Mouse (Mus musculus): ENCODE results near the gene Osbpl7. TPM values are rescaled to one million over a fixed set of nuclear protein-coding genes. Genes with fewer than 3 reads are reported as not detected.

The Osbpl7 gene
- polyA plus RNA-seq, 2 experiments, result 1.2 to 2.5 TPM

DNA sequence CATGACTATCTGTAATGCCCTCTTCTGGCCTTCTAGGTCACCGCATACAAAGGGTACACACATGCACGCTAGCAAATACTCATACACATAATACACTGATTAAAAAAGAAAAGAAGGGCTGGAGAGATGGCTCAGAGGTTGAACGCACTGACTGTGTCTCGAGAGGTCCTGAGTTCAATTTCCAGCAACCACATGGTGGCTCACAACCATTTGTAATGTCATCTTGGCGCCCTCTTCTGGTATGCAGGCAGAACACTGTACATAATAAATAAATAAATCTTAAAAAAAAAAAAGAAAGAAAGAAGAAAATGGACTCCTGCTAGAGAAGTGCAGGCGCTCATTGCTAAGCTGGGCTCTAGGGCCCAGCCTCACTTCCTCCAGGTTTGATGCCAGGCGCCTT is 4.6 kb upstream of the Osbpl7 start:
- TF ChIP-seq CTCF (IDR thresholded peaks at IDR 0.05; ENCODE audit: low read depth) (peak; percentile 48), EP300 (IDR thresholded peaks at IDR 0.05; ENCODE audit: low read depth) (no peak)
- no peaks in the 10 kb centered on the region for H3K36me3 ChIP-seq (replicated peaks; ENCODE audit: control insufficient read depth, insufficient read depth, low read depth)
- no peak overlapping the region for H3K9ac ChIP-seq (replicated peaks)
- DNase-seq (ENCODE audit: low read depth in 3 of 3, low spot score in 3 of 3) (no peak), ATAC-seq (ENCODE audit: insufficient read depth) (no peak)
- no peak overlapping the region for H3K27ac ChIP-seq
- no peak overlapping the region for H3K4me3 ChIP-seq (ENCODE audit: insufficient read depth in 1 of 2, low read depth in 2 of 2, low read length in 2 of 2)
- WGBS (ENCODE audit: insufficient replicate concordance), result 72% methylated on average over 7 of the region's 7 CpGs
- no peak overlapping the region for H3K4me2 ChIP-seq (ENCODE audit: low read depth)
- H3K9me3 ChIP-seq (ENCODE audit: control insufficient read depth, low read length), result no peaks in the 10 kb centered on the region
- H3K27me3 ChIP-seq (ENCODE audit: control insufficient read depth, insufficient read depth, low read length), result no peaks in the 10 kb centered on the region
- peaks cover 7 to 12% of the 10 kb centered on the region in 2 experiments for H3K4me1 ChIP-seq (replicated peaks; ENCODE audit: control insufficient read depth in 2 of 2, insufficient read depth in 2 of 2, low read length in 1 of 2)

DNA sequence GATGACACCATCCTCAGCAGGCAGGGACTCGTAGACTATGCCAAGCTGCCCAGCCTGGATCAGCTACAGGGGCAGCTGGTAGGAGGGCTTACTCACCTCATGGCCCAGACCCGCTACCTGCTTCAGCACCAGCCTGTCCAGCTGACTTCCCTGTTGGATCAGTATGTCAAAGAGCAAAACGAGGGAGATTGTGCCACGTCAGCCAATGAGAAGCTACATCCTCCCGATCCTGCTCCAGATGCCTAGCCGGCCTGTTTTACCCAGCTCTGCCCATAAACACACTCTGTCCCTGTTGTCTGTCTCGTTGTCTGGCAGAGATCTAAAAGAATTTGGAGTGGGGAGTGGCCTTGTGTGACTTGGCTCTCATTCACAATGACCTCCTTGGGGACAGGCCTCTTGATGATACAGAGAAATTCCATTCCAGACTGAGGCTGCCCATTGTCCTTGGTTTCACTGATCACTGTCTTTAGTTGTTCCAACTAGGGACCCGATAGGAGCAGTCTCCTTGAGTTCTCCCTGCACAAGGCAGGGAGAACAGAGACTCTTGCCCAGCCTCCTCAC is 2.3 kb upstream of the Osbpl7 start:
- DNase-seq (ENCODE audit: low read depth in 3 of 3, low spot score in 3 of 3) (no peak), ATAC-seq (ENCODE audit: insufficient read depth) (no peak)
- no peaks in the 10 kb centered on the region for H3K36me3 ChIP-seq (replicated peaks; ENCODE audit: control insufficient read depth, insufficient read depth, low read depth)
- H3K27me3 ChIP-seq (ENCODE audit: control insufficient read depth, insufficient read depth, low read length), result no peaks in the 10 kb centered on the region
- no peaks in the 10 kb centered on the region for H3K9me3 ChIP-seq (ENCODE audit: control insufficient read depth, low read length)
- TF ChIP-seq CTCF (IDR thresholded peaks at IDR 0.05; ENCODE audit: low read depth), result no peak
- TF ChIP-seq EP300 (IDR thresholded peaks at IDR 0.05; ENCODE audit: low read depth), result no peak
- peaks cover 8 to 15% of the 10 kb centered on the region in 2 experiments for H3K4me1 ChIP-seq (replicated peaks; ENCODE audit: control insufficient read depth in 2 of 2, insufficient read depth in 2 of 2, low read length in 1 of 2)
- no peak overlapping the region for H3K27ac ChIP-seq
- no peak overlapping the region for H3K4me3 ChIP-seq (ENCODE audit: insufficient read depth in 1 of 2, low read depth in 2 of 2, low read length in 2 of 2)
- H3K9ac ChIP-seq (replicated peaks), result no peak overlapping the region
- WGBS (ENCODE audit: insufficient replicate concordance), result 79% methylated on average over 8 of the region's 8 CpGs
- no peak overlapping the region for H3K4me2 ChIP-seq (ENCODE audit: low read depth)

DNA sequence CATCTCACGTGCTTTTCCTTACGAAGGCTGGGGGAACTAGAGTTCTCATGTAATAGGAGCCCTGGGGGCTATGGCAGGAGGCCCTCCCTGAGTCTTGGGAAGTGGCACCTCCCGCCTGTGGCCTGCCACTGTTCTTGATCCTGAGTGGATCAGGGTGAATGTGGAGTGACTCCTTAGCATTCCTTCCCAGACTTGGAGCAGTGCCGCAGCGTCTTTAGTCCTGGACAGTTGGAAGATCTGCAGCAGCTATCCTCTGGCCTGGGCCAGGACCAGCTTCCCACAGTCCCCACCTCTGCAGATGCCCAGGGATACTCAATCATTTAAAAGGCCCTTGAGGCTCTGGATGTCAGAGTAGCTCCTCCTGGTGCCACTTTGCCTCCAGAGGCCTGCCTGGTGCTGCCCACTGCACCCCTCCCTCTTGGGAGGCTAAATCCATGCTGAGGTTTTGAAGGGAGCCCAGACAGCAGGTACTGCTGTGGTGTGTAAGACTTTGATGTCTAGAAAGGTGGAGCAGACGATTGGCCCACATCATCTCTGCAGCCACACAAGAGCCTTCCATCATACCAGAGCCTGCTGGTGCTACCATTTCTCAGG is 839 bp upstream of the Osbpl7 start:
- H3K4me3 ChIP-seq (ENCODE audit: insufficient read depth in 1 of 2, low read depth in 2 of 2, low read length in 2 of 2), result no peak overlapping the region
- WGBS (ENCODE audit: insufficient replicate concordance), result 71% methylated on average over 6 of the region's 6 CpGs
- no peak overlapping the region for H3K27ac ChIP-seq
- no peak for TF ChIP-seq EP300 (IDR thresholded peaks at IDR 0.05; ENCODE audit: low read depth)
- no peak for TF ChIP-seq CTCF (IDR thresholded peaks at IDR 0.05; ENCODE audit: low read depth)
- no peak overlapping the region for H3K4me2 ChIP-seq (ENCODE audit: low read depth)
- no peaks in the 10 kb centered on the region for H3K9me3 ChIP-seq (ENCODE audit: control insufficient read depth, low read length)
- ATAC-seq (ENCODE audit: insufficient read depth), result no peak
- no peak overlapping the region for H3K9ac ChIP-seq (replicated peaks)
- H3K4me1 ChIP-seq (replicated peaks; ENCODE audit: control insufficient read depth in 2 of 2, insufficient read depth in 2 of 2, low read length in 1 of 2), result peaks cover 8 to 15% of the 10 kb centered on the region in 2 experiments
- H3K27me3 ChIP-seq (ENCODE audit: control insufficient read depth, insufficient read depth, low read length), result no peaks in the 10 kb centered on the region
- no peaks in the 10 kb centered on the region; the same call in 1 of the 2 replicates for H3K36me3 ChIP-seq (replicated peaks; ENCODE audit: control insufficient read depth, insufficient read depth, low read depth)
- DNase-seq (ENCODE audit: low read depth in 3 of 3, low spot score in 3 of 3), result no peak

- WGBS (ENCODE audit: insufficient replicate concordance), result 13% methylated on average over 13 of the region's 13 CpGs
- ATAC-seq (ENCODE audit: insufficient read depth) (peak; percentile 11; the same call in 1 of the 2 replicates), DNase-seq (ENCODE audit: low read depth in 3 of 3, low spot score in 3 of 3) (no peak)
- Histone ChIP-seq H3K36me3 (replicated peaks; ENCODE audit: control insufficient read depth, insufficient read depth, low read depth) (no peaks in the 10 kb centered on the region; the same call in 1 of the 2 replicates), H3K27ac (no peak overlapping the region; the same call in 1 of the 2 replicates), H3K27me3 (ENCODE audit: control insufficient read depth, insufficient read depth, low read length) (no peaks in the 10 kb centered on the region), H3K4me3 (ENCODE audit: insufficient read depth in 1 of 2, low read depth in 2 of 2, low read length in 2 of 2) (peak overlapping the region; percentile 54 to 64), H3K9ac (replicated peaks) (peak overlapping the region; percentile 65), H3K9me3 (ENCODE audit: control insufficient read depth, low read length) (no peaks in the 10 kb centered on the region), H3K4me2 (ENCODE audit: low read depth) (peak overlapping the region; percentile 68), H3K4me1 (replicated peaks; ENCODE audit: control insufficient read depth in 2 of 2, insufficient read depth in 2 of 2, low read length in 1 of 2) (peaks cover 8 to 15% of the 10 kb centered on the region in 2 experiments)
- TF ChIP-seq EP300 (IDR thresholded peaks at IDR 0.05; ENCODE audit: low read depth) (no peak), CTCF (IDR thresholded peaks at IDR 0.05; ENCODE audit: low read depth) (no peak)
Observed at GRCm38 (mm10) chr11:97050944-97051586, 637 bp downstream of the Osbpl7 start.

DNA sequence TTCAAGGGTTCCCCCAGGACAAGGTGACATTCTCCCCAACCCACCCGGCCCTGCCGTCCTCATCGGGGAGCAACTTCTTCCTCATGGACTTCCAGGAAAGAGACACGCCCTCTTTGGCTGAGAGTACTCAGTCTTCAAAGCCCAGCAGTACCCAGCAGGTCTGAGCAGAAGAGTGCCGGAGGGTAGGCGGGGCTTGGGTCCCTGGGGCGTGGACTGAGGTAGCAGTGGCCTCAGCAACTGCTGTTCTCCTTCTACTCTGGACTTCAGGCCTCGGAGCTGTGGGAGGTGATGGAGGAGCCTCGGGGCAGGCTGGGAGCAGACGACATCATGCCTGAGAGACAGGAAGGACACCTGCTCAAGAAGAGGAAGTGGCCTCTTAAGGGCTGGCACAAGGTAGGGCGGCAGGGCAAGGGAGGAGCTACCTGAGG is 1.8 kb downstream of the Osbpl7 start:
- peak; percentile 71; the same call in 1 of the 2 replicates for ATAC-seq (ENCODE audit: insufficient read depth)
- no peaks in the 10 kb centered on the region for H3K9me3 ChIP-seq (ENCODE audit: control insufficient read depth, low read length)
- TF ChIP-seq EP300 (IDR thresholded peaks at IDR 0.05; ENCODE audit: low read depth) (no peak), CTCF (IDR thresholded peaks at IDR 0.05; ENCODE audit: low read depth) (no peak)
- H3K27ac ChIP-seq, result no peak overlapping the region
- 8% methylated on average over 11 of the region's 11 CpGs for WGBS (ENCODE audit: insufficient replicate concordance)
- peak overlapping the region; percentile 68 for H3K4me2 ChIP-seq (ENCODE audit: low read depth)
- peaks cover 8 to 15% of the 10 kb centered on the region in 2 experiments for H3K4me1 ChIP-seq (replicated peaks; ENCODE audit: control insufficient read depth in 2 of 2, insufficient read depth in 2 of 2, low read length in 1 of 2)
- peak in 1 of 3 experiments; percentile 64 for DNase-seq (ENCODE audit: low read depth in 3 of 3, low spot score in 3 of 3)
- no peaks in the 10 kb centered on the region; the same call in 1 of the 2 replicates for H3K36me3 ChIP-seq (replicated peaks; ENCODE audit: control insufficient read depth, insufficient read depth, low read depth)
- peak overlapping the region; percentile 65; the same call in 1 of the 2 replicates for H3K9ac ChIP-seq (replicated peaks)
- H3K27me3 ChIP-seq (ENCODE audit: control insufficient read depth, insufficient read depth, low read length), result no peaks in the 10 kb centered on the region
- peak overlapping the region; percentile 54 to 64 for H3K4me3 ChIP-seq (ENCODE audit: insufficient read depth in 1 of 2, low read depth in 2 of 2, low read length in 2 of 2)
